Mouse (Mus musculus) stomach, embryonic 16.5 days (tissue): ENCODE measurements at regions not wholly inside any gene's neighbourhood (a gene's known extent, or its start where the extent isn't known, plus 50 kb on each side); places are given as distances from the start of the nearest gene placed in this dataset.
A peak's percentile ranks its signal among the peaks of the same experiment; 100 is the strongest.

Experiments used
- ATAC-seq: fragments of 200-750 bp; cut with Nextera tagmentation; 2 replicates; pipeline ENCODE4 v1.8.0; 2017; ENCODE audit warnings: moderate number of reproducible peaks, moderate TSS enrichment; ENCODE audit not compliant: insufficient read depth, low FRiP score
- H3K27ac ChIP-seq: fragments of 300-500 bp; sonication (generic); 2 replicates; pipeline ENCODE4 v1.5.1; 2014; ENCODE audit warnings: low read length
- H3K27me3 ChIP-seq: fragments of 300-500 bp; sonication (generic); 2 replicates; pipeline ENCODE4 v1.6.1; 2014; ENCODE audit warnings: low read length, control low read depth, mixed read lengths; ENCODE audit not compliant: control insufficient read depth, insufficient read depth
- H3K36me3 ChIP-seq: fragments of 300-500 bp; sonication (generic); 2 replicates; pipeline ENCODE4 v1.6.1; 2014; ENCODE audit warnings: low read length; ENCODE audit not compliant: control insufficient read depth, insufficient read depth
- H3K4me1 ChIP-seq: fragments of 300-500 bp; sonication (generic); 2 replicates; pipeline ENCODE4 v1.6.1; 2014; ENCODE audit warnings: low read length, control low read depth, mixed read lengths; ENCODE audit not compliant: control insufficient read depth, insufficient read depth
- H3K4me2 ChIP-seq: fragments of 300-500 bp; sonication (generic); 2 replicates; pipeline ENCODE4 v1.6.1; 2014; ENCODE audit warnings: low read depth, low read length, mixed read lengths
- H3K4me3 ChIP-seq: fragments of 300-500 bp; sonication (generic); replicated peaks from 2 replicates; pipeline ENCODE4 v1.5.1; 2014; ENCODE audit warnings: mild to moderate bottlenecking, low read length
- H3K9ac ChIP-seq: fragments of 300-500 bp; sonication (generic); 2 replicates; pipeline ENCODE4 v1.6.1; 2014; ENCODE audit warnings: low read length
- H3K9me3 ChIP-seq: fragments of 300-500 bp; sonication (generic); replicated peaks from 2 replicates; pipeline ENCODE4 v1.6.1; 2016; ENCODE audit warnings: low read length, control low read depth; ENCODE audit not compliant: control insufficient read depth
- WGBS: fragments of 180-500 bp; shearing (Covaris S2); extraction: QIAGEN DNeasy Blood & Tissue Kit; methylation state at CpG from one replicate; pipeline ENCODE4 v1.1.7; 2014; 5-methylcytosine and 5-hydroxymethylcytosine counted together

DNA sequence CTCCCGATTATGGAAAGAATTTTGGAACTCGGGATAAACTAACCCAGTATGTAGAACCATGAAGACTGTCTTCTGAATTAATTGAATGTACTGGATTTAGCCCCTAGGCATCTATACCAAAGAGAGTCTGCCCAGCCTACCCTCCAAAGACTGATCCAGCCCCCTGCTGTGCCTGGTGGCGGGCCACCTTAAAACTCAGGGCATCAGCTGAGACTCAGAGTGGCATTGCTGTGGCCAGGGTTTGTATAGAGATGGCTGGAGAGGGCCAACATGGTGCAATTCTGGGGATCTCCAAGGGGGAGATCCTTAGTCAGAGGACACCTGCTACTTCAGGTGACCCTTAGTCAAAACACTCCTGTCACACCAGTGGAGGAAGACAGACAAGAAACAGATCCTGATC, 58.6 kb upstream of the Ppara start:
- Histone ChIP-seq H3K4me1 (peaks cover 40% of the 10 kb centered on the region), H3K36me3 (no peaks in the 10 kb centered on the region), H3K4me3 (no peak overlapping the region), H3K9me3 (no peaks in the 10 kb centered on the region), H3K27me3 (0 out of 2 replicates have a peak, but pooled peaks cover 5% of the 10 kb centered on the region), H3K9ac (no peak overlapping the region), H3K4me2 (no peak overlapping the region), H3K27ac (no peak overlapping the region)
- ATAC-seq: no peak
- WGBS: 81% methylated on average over 3 of the region's 3 CpGs

- Histone ChIP-seq H3K4me1 (peaks cover 40% of the 10 kb centered on the region), H3K9me3 (no peaks in the 10 kb centered on the region), H3K4me3 (no peak overlapping the region), H3K9ac (no peak overlapping the region), H3K4me2 (no peak overlapping the region), H3K36me3 (no peaks in the 10 kb centered on the region), H3K27ac (no peak overlapping the region), H3K27me3 (0 out of 2 replicates have a peak, but pooled peaks cover 3% of the 10 kb centered on the region)
- WGBS: 66% methylated on average over 10 of the region's 10 CpGs
- no peak for ATAC-seq
These were observed 57.9 kb upstream of the Ppara start for GRCm38 (mm10) chr15:85676871-85677270.

- H3K9me3 ChIP-seq: no peaks in the 10 kb centered on the region
- 0 out of 2 replicates have a peak, but pooled peaks cover 3% of the 10 kb centered on the region for H3K27me3 ChIP-seq
- no peaks in the 10 kb centered on the region for H3K36me3 ChIP-seq
- H3K4me2 ChIP-seq: no peak overlapping the region
- peak overlapping the region; percentile 11; the same call in 1 of the 2 replicates for H3K27ac ChIP-seq
- H3K4me3 ChIP-seq: no peak overlapping the region
- no peak overlapping the region for H3K9ac ChIP-seq
- ATAC-seq: no peak
- H3K4me1 ChIP-seq: peaks cover 40% of the 10 kb centered on the region
- WGBS: 84% methylated on average over 6 of the region's 6 CpGs
These were observed 57.4 kb upstream of the Ppara start for GRCm38 (mm10) chr15:85677381-85677780.

- H3K4me3 ChIP-seq: no peak overlapping the region
- peak; percentile 54; the same call in 1 of the 2 replicates for ATAC-seq
- H3K27me3 ChIP-seq: 0 out of 2 replicates have a peak, but pooled peaks cover 3% of the 10 kb centered on the region
- no peak overlapping the region for H3K4me2 ChIP-seq
- no peaks in the 10 kb centered on the region for H3K9me3 ChIP-seq
- H3K27ac ChIP-seq: peak overlapping the region; percentile 11; the same call in 1 of the 2 replicates
- 65% methylated on average over 10 of the region's 10 CpGs for WGBS
- H3K36me3 ChIP-seq: no peaks in the 10 kb centered on the region
- no peak overlapping the region for H3K9ac ChIP-seq
- peaks cover 40% of the 10 kb centered on the region for H3K4me1 ChIP-seq
These were observed 56.9 kb upstream of the Ppara start for GRCm38 (mm10) chr15:85677855-85678254.

DNA sequence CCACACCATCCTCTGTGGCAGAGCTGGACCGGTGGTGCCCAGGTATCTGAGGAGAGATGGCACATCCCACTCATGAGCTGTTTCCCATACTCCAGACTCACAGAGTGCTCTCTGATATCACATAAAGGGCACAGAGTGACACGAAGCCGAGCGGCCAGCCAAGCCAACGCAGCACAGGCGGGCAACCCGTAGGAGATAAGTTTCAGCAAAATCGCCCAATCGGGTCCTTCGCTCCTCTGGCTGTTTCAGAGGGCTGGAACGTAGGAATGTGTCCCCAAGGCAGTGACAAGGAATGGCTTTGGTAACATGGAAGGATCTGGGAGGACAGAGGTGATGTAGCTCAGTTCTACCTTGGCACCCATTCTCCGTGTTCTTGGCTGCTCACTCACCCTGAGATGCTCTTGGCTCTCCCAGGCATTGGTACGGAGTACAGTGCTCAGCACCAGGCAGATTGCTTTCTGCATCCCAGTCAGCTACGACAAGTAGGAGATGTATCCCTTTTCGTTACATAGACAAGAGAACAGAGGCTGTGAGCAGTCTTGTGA, 56.4 kb upstream of the Ppara start:
- Histone ChIP-seq H3K27ac (peak overlapping the region; percentile 60; the same call in 1 of the 2 replicates), H3K4me2 (0 out of 2 replicates have a peak overlapping the region, but pooled peaks have one; percentile 5), H3K36me3 (no peaks in the 10 kb centered on the region), H3K4me3 (no peak overlapping the region), H3K9ac (no peak overlapping the region), H3K4me1 (peaks cover 38% of the 10 kb centered on the region), H3K9me3 (no peaks in the 10 kb centered on the region), H3K27me3 (0 out of 2 replicates have a peak, but pooled peaks cover 3% of the 10 kb centered on the region)
- no peak for ATAC-seq
- WGBS: 86% methylated on average over 15 of the region's 15 CpGs

DNA sequence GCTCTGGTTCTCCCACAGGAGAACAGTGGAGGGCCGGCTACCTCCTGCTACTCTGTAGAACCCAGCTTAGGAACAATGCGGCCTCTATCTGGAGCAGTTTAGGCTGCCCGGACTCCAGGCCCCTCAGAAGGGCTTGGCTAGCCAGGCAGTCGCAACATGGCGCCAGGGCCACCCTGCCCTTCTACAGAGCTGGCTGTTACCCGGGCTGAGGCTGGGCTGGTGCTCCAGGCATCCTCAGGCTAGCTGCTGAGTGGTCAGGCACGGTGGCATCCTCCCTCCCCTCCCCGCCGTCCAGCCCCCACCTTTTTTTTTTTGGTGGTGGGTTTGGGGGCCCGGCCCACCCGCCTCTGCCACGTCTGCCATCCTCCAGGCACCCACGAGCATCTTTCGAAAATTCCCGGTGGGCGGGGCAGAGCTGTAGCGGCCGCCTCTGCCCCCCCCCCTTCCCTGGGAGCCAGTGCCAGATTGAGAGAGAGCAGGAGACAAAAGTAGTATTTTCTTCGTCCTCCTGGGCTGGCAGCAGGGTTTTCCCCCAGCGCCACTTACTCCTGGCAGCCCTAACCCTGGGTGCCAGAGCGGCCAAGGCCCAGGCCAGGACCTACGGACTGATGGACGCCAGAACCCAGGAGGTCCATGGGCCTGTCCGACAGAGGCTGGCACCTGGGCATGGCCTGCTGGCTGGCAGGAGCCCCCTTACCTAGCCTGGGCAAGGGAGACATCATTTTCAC, 55.6 kb upstream of the Ppara start:
- ATAC-seq: peak; percentile 21; the same call in 1 of the 2 replicates
- H3K4me2 ChIP-seq: 0 out of 2 replicates have a peak overlapping the region, but pooled peaks have one; percentile 14
- 0 out of 2 replicates have a peak, but pooled peaks cover 2% of the 10 kb centered on the region for H3K36me3 ChIP-seq
- H3K9me3 ChIP-seq: no peaks in the 10 kb centered on the region
- H3K27me3 ChIP-seq: 0 out of 2 replicates have a peak, but pooled peaks cover 1% of the 10 kb centered on the region
- 83% methylated on average over 23 of the region's 24 CpGs for WGBS
- H3K4me1 ChIP-seq: peaks cover 33% of the 10 kb centered on the region
- peak overlapping the region; percentile 60 for H3K27ac ChIP-seq
- H3K4me3 ChIP-seq: 0 out of 2 replicates have a peak overlapping the region, but pooled peaks have one; percentile 13
- peak overlapping the region; percentile 47; the same call in 1 of the 2 replicates for H3K9ac ChIP-seq

- Histone ChIP-seq H3K4me2 (0 out of 2 replicates have a peak overlapping the region, but pooled peaks have one; percentile 14), H3K27ac (peak overlapping the region; percentile 60), H3K4me3 (0 out of 2 replicates have a peak overlapping the region, but pooled peaks have one; percentile 13), H3K36me3 (0 out of 2 replicates have a peak, but pooled peaks cover 3% of the 10 kb centered on the region), H3K9me3 (no peaks in the 10 kb centered on the region), H3K27me3 (no peaks in the 10 kb centered on the region), H3K4me1 (peaks cover 33% of the 10 kb centered on the region), H3K9ac (peak overlapping the region; percentile 47; the same call in 1 of the 2 replicates)
- 63% methylated on average over 10 of the region's 10 CpGs for WGBS
- no peak for ATAC-seq
These were observed 54.8 kb upstream of the Ppara start for GRCm38 (mm10) chr15:85679864-85680428.

DNA sequence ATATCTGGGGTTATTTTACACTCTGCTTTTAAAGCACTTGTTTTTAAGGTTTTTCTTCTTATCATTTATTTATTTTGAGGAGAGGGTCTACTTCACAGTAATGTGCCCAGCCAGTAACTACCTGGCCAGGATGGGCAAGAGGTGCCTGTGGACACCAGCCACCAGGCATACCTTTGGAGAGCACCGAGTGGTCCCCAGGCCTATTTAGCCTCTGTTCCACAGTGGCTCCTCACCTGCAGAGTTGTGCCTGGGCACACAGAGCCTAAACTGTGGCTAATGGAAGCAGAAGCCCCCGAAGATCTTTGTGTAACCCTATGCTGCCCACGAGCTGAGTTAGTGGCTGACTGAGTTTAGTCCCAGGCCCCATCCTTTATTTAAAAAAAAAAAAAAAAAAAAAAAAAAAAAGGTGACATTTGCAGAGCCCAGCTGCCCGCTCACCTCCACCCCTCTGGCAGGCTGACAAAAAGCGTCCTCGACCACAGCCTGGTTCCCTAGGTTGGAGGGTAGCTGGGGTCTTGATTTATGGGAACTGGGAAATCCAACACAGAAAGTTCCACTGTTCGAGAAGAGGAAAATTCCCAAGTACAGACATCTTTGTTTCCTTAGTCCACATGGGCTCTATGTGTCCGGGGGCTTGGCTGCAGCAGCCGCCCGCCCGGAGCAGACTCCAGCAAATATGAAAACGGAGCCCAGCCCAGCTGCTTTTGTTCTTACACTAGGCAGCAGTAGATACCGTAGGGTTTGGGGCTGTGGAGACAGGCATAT, 54.1 kb upstream of the Ppara start:
- 26% methylated on average over 13 of the region's 13 CpGs for WGBS
- no peak for ATAC-seq
- Histone ChIP-seq H3K27me3 (no peaks in the 10 kb centered on the region), H3K9me3 (no peaks in the 10 kb centered on the region), H3K36me3 (0 out of 2 replicates have a peak, but pooled peaks cover 3% of the 10 kb centered on the region), H3K9ac (peak overlapping the region; percentile 43; the same call in 1 of the 2 replicates), H3K4me3 (peak overlapping the region; percentile 10), H3K4me2 (peak overlapping the region; percentile 39), H3K4me1 (peaks cover 39% of the 10 kb centered on the region), H3K27ac (peak overlapping the region; percentile 45)
